In genomic region chr9:99729943-99730646, GRCm38 (mm10) we compare ENCODE assay signal across 8 mouse cellular contexts. TPM values are rescaled to one million over a fixed set of nuclear protein-coding genes. Genes with fewer than 3 reads are reported as not detected.
A peak's percentile ranks its signal among the peaks of the same experiment; 100 is the strongest.
DNase-seq lines count a peak whose midpoint lies in the region; ATAC-seq and TF ChIP-seq lines count a peak whose summit lies in the region.

No protein-coding gene starts in this region.

- no peaks in the 10 kb centered on the region for H3K36me3 ChIP-seq in neural tube, embryonic 15.5 days
- H3K36me3 ChIP-seq in kidney, embryonic 16.5 days (ENCODE audit: insufficient read depth, low read length) = no peaks in the 10 kb centered on the region
- no peaks in the 10 kb centered on the region for H3K36me3 ChIP-seq in limb, embryonic 15.5 days

- H3K9me3 ChIP-seq in neural tube, embryonic 15.5 days (replicated peaks) = no peaks in the 10 kb centered on the region
- peaks cover 1% of the 10 kb centered on the region; the same call in 1 of the 2 replicates for H3K9me3 ChIP-seq in kidney, embryonic 16.5 days (ENCODE audit: low read length)
- no peaks in the 10 kb centered on the region for H3K9me3 ChIP-seq in limb, embryonic 15.5 days

- H3K9ac ChIP-seq in neural tube, embryonic 15.5 days (replicated peaks) = no peak overlapping the region
- no peak overlapping the region for H3K9ac ChIP-seq in kidney, embryonic 16.5 days (replicated peaks; ENCODE audit: low read length)
- H3K9ac ChIP-seq in limb, embryonic 15.5 days = no peak overlapping the region

- no peaks in the 10 kb centered on the region for H3K27me3 ChIP-seq in neural tube, embryonic 15.5 days (replicated peaks)
- H3K27me3 ChIP-seq in kidney, embryonic 16.5 days (ENCODE audit: insufficient read depth, low read length) = no peaks in the 10 kb centered on the region
- H3K27me3 ChIP-seq in limb, embryonic 15.5 days = no peaks in the 10 kb centered on the region

- no peak overlapping the region for H3K27ac ChIP-seq in neural tube, embryonic 15.5 days (replicated peaks)
- no peak overlapping the region for H3K27ac ChIP-seq in kidney, embryonic 16.5 days (ENCODE audit: low read length)
- H3K27ac ChIP-seq in limb, embryonic 15.5 days = no peak overlapping the region
- H3K27ac ChIP-seq in olfactory bulb, adult 2 months (ENCODE audit: insufficient read depth, low read depth, low read length) = no peak overlapping the region

- TF ChIP-seq CTCF in olfactory bulb, adult 2 months (IDR thresholded peaks at IDR 0.05; ENCODE audit: insufficient read depth, low read depth, low read length) = peak; percentile 85

- no peak; the same call in 1 of the 2 replicates for ATAC-seq in neural tube, embryonic 15.5 days (ENCODE audit: low FRiP score)
- ATAC-seq in kidney, embryonic 16.5 days (ENCODE audit: low FRiP score, low TSS enrichment) = peak; percentile 65; the same call in 1 of the 2 replicates
- ATAC-seq in limb, embryonic 15.5 days (ENCODE audit: insufficient number of reproducible peaks, low FRiP score, low TSS enrichment, low read depth) = peak; percentile 40; the same call in 1 of the 2 replicates
- no peak for ATAC-seq in megakaryocyte, adult 5-6 weeks (ENCODE audit: poor library complexity, severe bottlenecking)

- TF ChIP-seq POLR2A in olfactory bulb, adult 2 months (IDR thresholded peaks at IDR 0.05; ENCODE audit: insufficient read depth, low read depth, low read length) = no peak

- no peaks in the 10 kb centered on the region for H3K4me1 ChIP-seq in neural tube, embryonic 15.5 days
- no peaks in the 10 kb centered on the region for H3K4me1 ChIP-seq in kidney, embryonic 16.5 days (ENCODE audit: insufficient read depth, low read length)
- no peaks in the 10 kb centered on the region for H3K4me1 ChIP-seq in limb, embryonic 15.5 days
- H3K4me1 ChIP-seq in olfactory bulb, adult 2 months (ENCODE audit: control insufficient read depth, insufficient read depth, low read length) = no peaks in the 10 kb centered on the region

- no peak overlapping the region for H3K4me3 ChIP-seq in neural tube, embryonic 15.5 days (replicated peaks)
- H3K4me3 ChIP-seq in kidney, embryonic 16.5 days (ENCODE audit: low read length) = no peak overlapping the region
- H3K4me3 ChIP-seq in limb, embryonic 15.5 days = no peak overlapping the region
- H3K4me3 ChIP-seq in olfactory bulb, adult 2 months (ENCODE audit: insufficient read depth, low read depth, low read length) = no peak overlapping the region

- no peak overlapping the region for H3K4me2 ChIP-seq in neural tube, embryonic 15.5 days
- no peak overlapping the region for H3K4me2 ChIP-seq in kidney, embryonic 16.5 days (replicated peaks; ENCODE audit: low read depth, low read length)
- H3K4me2 ChIP-seq in limb, embryonic 15.5 days = no peak overlapping the region

- peak; percentile 77 for DNase-seq in neural tube, embryonic 10.5 days (ENCODE audit: extremely low spot score, low spot score)
- DNase-seq in cerebellum, adult 9-10 months = peak; percentile 17
- DNase-seq in frontal cortex, adult 2 months (ENCODE audit: extremely low spot score in 1 of 2, low spot score in 1 of 2) = peak; percentile 35 to 88

- 40% methylated on average over 15 of the region's 15 CpGs for WGBS in neural tube, embryonic 15.5 days
- WGBS in kidney, embryonic 16.5 days = 36% methylated on average over 15 of the region's 15 CpGs
- 36% methylated on average over 15 of the region's 15 CpGs for WGBS in limb, embryonic 15.5 days
- 36% methylated on average over 15 of the region's 15 CpGs for WGBS in olfactory bulb, adult 2 months

RNA-seq across cellular contexts. Expression of gene Cldn18, which starts 13.0 kb away (rescaled TPM):
- not detected in 2 replicates for polyA plus RNA-seq in neural tube, embryonic 15.5 days (2015; fragmentation: Nextera tagmentation; extraction: Ambion mirVana)
- not detected in 2 replicates for polyA plus RNA-seq in frontal cortex, adult 2 months (2012; rRNA removed)
- polyA plus RNA-seq in kidney, embryonic 16.5 days (2015; fragmentation: Nextera tagmentation; extraction: Ambion mirVana) = 6.1 TPM in 1 of 2 replicates, not detected in the other
- 0.15 TPM in 1 of 2 replicates, not detected in the other for polyA plus RNA-seq in limb, embryonic 15.5 days (2015; fragmentation: Nextera tagmentation; extraction: Ambion mirVana)
- polyA plus RNA-seq in olfactory bulb, adult 2 months (2012; ENCODE audit: insufficient read depth, insufficient read length, low replicate concordance, missing spikeins) = not detected in 2 replicates
- total RNA-seq in megakaryocyte, adult 5-6 weeks (2015) = not detected in 2 replicates
- not detected in 2 replicates for total RNA-seq in megakaryocyte, adult 5-6 weeks (2017)

Comparison
In these comparisons a context has a peak if more than half of its experiments do, and no peak if none do; other contexts are left out.
1. DNase-seq: peak in every context shown above with its lines; median percentile 77 in neural tube, embryonic 10.5 days; 62 in frontal cortex, adult 2 months; 17 in cerebellum, adult 9-10 months.
2. ATAC-seq: peak in kidney, embryonic 16.5 days (single experiment) and limb, embryonic 15.5 days (single experiment); none in neural tube, embryonic 15.5 days (single experiment) and megakaryocyte, adult 5-6 weeks (single experiment).